Mouse (Mus musculus) adrenal gland, adult (tissue): ENCODE results near the gene Sufu.

ENCODE experiments used
- DNase-seq, 2 experiments: peaks; one replicate each; pipeline ENCODE4 v3.0.0; 2022 to 2023; ENCODE audit warnings: low spot score in 1 of 2; ENCODE audit not compliant: inconsistent age in 2 of 2

Sufu gene

DNA sequence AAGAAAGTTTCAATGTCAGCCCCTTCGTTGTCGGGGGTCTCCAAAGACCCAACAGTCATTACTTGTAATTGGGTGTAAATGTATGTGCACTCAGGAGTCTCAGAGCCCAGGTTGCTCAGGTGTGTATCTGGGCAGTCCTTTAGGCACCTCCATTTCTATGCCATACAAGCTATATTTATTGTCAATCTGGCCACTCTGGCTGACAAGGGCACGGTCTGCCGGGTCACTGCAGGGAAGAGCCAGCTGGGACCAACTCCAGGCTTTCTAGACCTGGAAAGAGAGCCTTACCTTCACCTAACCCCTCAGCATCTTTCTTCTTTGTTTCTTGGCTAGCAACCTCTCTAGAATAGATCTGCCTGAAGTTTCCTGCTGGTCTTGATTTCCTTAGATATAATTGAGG is 113.0 kb downstream of the Sufu start:
- peak in 1 of 2 experiments; percentile 44 for DNase-seq

- DNase-seq: peak in 1 of 2 experiments; percentile 47
These were observed 113.7 kb downstream of the Sufu start for GRCm38 (mm10) chr19:46510401-46510800.

GRCm38 (mm10) chr19:46510824-46511223 is 114.1 kb downstream of the Sufu start:
- no peak for DNase-seq

DNA sequence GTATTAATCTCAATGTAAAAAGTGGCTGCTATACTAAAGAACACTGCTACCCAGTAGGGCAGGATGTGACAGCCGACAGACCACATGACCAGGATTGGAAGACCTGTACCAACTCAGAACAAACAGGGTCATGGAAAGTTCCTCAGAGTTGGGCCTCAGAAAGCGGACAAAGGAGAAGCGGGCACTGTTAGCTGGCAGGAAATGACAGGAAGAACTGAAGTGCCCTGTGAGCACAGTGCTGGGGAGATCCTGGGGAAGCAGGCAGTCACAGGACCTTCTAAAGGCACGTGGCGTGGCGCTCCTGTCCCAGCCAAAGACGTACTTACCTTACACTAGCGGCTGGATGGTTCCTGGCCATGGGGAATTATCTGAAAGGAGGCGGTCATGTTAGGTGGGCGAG is 114.6 kb downstream of the Sufu start:
- DNase-seq: peak; percentile 68 to 83

DNA sequence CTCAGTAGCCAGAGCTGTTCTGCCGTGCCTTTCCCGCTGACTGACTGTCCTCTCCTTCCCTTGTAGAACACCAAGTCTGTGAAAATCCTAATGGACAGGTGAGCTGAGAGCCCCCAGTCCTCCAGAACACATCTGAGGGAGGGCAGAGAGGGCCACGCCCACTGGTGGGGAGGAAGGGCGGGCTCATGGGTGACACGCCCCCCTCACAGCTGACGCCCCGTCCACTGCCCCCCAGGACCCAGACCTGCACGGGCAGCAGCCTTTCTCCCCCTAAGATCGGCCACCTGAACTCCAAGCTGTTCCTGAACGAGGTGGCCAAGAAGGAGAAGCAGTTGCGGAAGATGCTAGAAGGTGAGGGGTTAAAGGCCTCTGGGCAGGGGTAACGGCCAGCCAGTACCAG is 117.7 kb downstream of the Sufu start:
- peak; percentile 31 to 49 for DNase-seq

- peak; percentile 19 to 52 for DNase-seq
These were observed 118.7 kb downstream of the Sufu start for GRCm38 (mm10) chr19:46515287-46515821.

DNA sequence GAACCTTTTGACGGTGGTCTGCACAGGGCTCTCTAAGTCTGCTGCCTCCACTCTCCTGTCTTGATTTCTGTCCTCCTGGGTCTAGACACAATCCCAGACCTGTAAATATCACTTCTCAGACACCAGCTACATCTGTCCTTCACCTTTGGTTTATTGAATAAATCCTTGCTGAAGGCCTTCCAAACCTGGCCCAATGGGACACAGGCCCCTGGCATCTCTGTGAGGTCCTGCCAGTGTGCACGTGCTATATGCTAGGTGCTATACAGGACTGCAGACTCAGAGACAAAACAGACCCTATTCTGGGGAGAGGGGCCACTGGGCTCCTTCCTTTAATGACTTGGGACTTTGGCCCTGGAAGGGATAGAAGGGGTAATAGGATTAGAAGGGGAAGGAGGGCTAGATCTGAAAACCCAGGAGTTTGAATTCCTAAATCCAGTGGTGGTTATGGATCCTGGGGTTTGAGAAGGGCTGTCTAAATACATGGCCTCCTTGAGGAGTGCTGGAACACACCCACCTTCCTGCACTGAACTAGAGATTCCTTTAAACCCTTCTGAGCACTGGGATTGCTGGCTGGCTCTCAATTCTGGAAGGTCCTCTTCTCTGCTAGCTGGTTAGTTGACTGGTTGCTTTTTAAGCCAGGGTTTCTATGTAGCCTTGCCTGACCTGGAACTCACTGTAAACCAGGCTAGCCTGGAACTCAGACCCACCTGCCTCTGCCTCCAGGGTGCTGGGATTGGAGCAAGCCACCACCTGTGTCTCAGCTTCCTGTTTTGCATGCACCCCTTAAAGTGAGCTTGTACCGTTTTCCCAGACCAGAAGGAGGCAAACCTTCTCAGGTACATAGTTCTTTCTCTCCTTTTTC is 120.2 kb downstream of the Sufu start:
- DNase-seq: peak; percentile 46 to 78

DNA sequence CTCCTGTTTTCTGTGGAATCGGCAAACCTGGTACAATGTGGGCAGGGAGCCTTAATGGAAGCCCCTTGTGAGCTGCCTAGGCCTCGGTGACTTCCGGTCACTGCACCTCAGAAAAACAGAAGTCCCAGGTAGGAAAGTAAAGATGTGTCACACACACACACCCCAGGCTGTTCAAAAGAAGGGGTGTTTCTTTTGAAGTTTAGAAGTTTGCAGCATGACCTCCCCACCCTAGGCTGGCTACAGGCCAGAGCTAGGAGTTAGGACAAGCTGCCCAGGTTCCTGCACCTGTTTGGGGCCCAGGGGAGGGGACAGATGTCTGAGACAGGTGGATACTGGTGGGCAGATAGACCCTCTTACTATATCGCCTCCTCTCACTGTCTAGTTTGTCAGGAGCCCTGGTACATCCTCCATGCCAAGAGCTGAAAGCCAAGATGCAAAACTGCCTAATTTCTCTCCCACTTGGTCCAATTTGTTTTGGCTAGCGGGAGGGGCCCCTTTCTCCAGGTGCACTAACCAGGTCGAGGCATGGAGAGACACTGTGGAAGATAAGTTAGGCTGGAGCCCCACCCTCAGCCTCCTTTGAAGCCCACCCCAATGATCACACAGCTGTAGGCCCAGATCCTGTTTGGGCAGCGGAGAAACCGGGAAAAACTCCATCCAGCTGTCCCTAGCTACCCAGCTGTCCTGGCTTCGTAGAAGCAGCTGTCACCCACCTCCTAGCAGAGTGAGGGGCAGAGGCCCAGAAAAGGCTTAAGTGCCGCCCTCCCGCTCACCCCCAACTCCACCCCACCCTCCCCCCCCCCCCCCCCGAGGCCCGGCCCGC is 121.0 kb downstream of the Sufu start:
- peak; percentile 24 to 60 for DNase-seq

DNA sequence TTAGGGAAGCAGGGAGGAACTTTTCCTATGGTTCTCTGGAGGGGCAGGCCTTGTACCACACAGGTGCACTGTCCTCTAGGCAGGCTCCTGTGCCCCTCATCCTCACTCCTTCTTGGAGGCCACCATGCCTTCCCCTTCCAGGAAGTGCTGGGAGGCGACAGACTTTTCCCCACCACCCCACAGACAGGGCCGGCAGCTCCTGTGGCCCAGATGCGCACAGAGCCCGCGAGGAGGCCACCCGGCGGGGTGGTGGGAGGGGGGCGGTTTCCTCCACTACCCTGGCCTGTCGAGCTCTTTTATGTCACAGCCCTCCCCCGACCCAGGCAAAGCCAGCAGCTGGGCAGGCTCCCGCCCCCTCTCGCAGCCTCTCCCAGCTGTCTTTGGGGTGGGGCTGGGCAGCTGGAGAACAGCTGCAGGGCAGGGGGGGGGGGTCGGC is 121.7 kb downstream of the Sufu start:
- peak; percentile 40 to 68 for DNase-seq

- peak; percentile 27 to 52 for DNase-seq
These were observed 122.3 kb downstream of the Sufu start for GRCm38 (mm10) chr19:46518828-46519621.

DNA sequence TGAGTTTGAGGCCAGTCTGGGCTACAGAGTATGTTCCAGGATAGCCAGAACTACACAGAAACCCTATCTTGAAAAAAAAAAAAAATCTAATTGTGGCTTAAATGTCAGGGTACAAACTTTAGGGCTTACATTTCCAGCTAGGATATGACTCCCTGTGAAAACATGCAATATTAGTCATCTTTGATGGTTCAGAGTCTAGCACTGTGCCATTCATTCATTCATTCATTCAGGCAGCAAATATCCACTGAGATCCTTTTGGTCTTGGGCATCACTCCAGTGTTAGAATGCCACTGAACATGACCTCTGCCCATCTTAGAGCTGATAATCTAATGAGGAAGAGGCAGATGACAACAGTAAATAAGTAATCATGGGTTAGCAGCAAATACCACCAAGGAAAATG is 125.0 kb downstream of the Sufu start:
- peak in 1 of 2 experiments; percentile 56 for DNase-seq

DNA sequence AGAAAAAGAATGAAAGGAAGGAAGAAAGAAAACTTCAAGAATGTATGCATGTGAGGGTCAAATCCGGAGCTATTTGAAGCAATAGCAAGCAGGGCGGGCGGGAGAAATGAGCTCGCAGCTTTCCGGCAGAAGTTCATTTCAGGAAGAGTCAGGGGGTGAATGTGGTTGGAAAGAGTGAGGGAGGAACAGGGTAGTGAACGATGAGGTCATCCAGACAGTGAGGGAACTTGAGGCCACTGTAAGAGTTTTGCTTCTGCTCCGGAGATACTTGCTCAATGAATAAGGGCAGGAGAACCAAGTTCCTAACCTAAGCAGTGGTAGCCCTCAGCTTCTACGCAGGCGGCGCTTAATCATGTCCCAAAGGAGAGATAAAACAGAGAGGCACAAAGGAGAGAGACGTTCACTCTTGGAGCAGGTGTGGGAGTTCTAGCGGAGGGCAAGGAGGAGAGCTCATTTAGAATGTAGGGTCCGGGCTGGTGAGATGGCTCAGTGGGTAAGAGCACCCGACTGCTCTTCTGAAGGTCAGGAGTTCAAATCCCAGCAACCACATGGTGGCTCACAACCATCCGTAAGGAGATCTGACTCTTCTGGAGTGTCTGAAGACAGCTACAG is 125.8 kb downstream of the Sufu start:
- DNase-seq: peak; percentile 29 to 51

- peak; percentile 32 to 61 for DNase-seq
These were observed 126.4 kb downstream of the Sufu start for GRCm38 (mm10) chr19:46523131-46523479.

- DNase-seq: peak; percentile 83 to 85
These were observed 126.9 kb downstream of the Sufu start for GRCm38 (mm10) chr19:46523480-46524151.

GRCm38 (mm10) chr19:46524152-46524544 is 127.5 kb downstream of the Sufu start:
- no peak for DNase-seq

- DNase-seq: peak; percentile 78 to 87
These were observed 128.1 kb downstream of the Sufu start for GRCm38 (mm10) chr19:46524601-46525321.

GRCm38 (mm10) chr19:46525691-46526631 is 129.3 kb downstream of the Sufu start:
- DNase-seq: peak; percentile 45 to 68
